Comparison of ENCODE assay signal across 8 mouse cellular contexts in genomic region chr5:137759971-137760412, GRCm38 (mm10). TPM values are rescaled to one million over a fixed set of nuclear protein-coding genes. Genes with fewer than 3 reads are reported as not detected.
A peak's percentile ranks its signal among the peaks of the same experiment; 100 is the strongest.
DNase-seq lines count a peak whose midpoint lies in the region; ATAC-seq and TF ChIP-seq lines count a peak whose summit lies in the region.

No protein-coding gene starts in this region.

- peaks cover 41% of the 10 kb centered on the region for H3K36me3 ChIP-seq in heart, embryonic 14.5 days (ENCODE audit: control insufficient read depth, insufficient read depth, low read length)
- peaks cover 48% of the 10 kb centered on the region for H3K36me3 ChIP-seq in liver, embryonic 13.5 days
- H3K36me3 ChIP-seq in neural tube, embryonic 11.5 days (ENCODE audit: control insufficient read depth, insufficient read depth, low read length), result no peaks in the 10 kb centered on the region
- H3K36me3 ChIP-seq in stomach, postnatal 0 days (ENCODE audit: control insufficient read depth, insufficient read depth, low read length), result peaks cover 18% of the 10 kb centered on the region

- H3K9me3 ChIP-seq in heart, embryonic 14.5 days (ENCODE audit: control insufficient read depth, low read length), result no peaks in the 10 kb centered on the region
- H3K9me3 ChIP-seq in liver, embryonic 13.5 days (replicated peaks), result no peaks in the 10 kb centered on the region
- no peaks in the 10 kb centered on the region for H3K9me3 ChIP-seq in neural tube, embryonic 11.5 days (ENCODE audit: control insufficient read depth, low read length)
- H3K9me3 ChIP-seq in stomach, postnatal 0 days (ENCODE audit: control insufficient read depth, low read length), result no peaks in the 10 kb centered on the region

- peaks cover 14 to 34% of the 10 kb centered on the region in 2 experiments for H3K4me1 ChIP-seq in heart, embryonic 14.5 days (ENCODE audit: control insufficient read depth in 2 of 2, insufficient read depth in 2 of 2, low read length in 2 of 2)
- peaks cover 24% of the 10 kb centered on the region for H3K4me1 ChIP-seq in liver, embryonic 13.5 days (replicated peaks)
- H3K4me1 ChIP-seq in neural tube, embryonic 11.5 days (ENCODE audit: control insufficient read depth, insufficient read depth, low read length), result no peaks in the 10 kb centered on the region
- H3K4me1 ChIP-seq in stomach, postnatal 0 days (replicated peaks; ENCODE audit: control insufficient read depth, insufficient read depth), result no peaks in the 10 kb centered on the region

- TF ChIP-seq POLR2A in brain, embryonic 14.5 days (IDR thresholded peaks at IDR 0.05; ENCODE audit: borderline replicate concordance, extremely low read depth, insufficient read depth, insufficient read length, poor library complexity, severe bottlenecking), result no peak

- 42% methylated on average over 4 of the region's 4 CpGs for WGBS in heart, embryonic 14.5 days
- WGBS in liver, embryonic 13.5 days (ENCODE audit: insufficient replicate concordance), result 41% methylated on average over 4 of the region's 4 CpGs
- 32% methylated on average over 4 of the region's 4 CpGs for WGBS in neural tube, embryonic 11.5 days
- WGBS in stomach, postnatal 0 days, result 30% methylated on average over 4 of the region's 4 CpGs

- no peaks in the 10 kb centered on the region for H3K27me3 ChIP-seq in heart, embryonic 14.5 days (ENCODE audit: control insufficient read depth, insufficient read depth, low read length)
- H3K27me3 ChIP-seq in liver, embryonic 13.5 days, result no peaks in the 10 kb centered on the region
- no peaks in the 10 kb centered on the region for H3K27me3 ChIP-seq in neural tube, embryonic 11.5 days (ENCODE audit: control insufficient read depth, insufficient read depth, low read length)
- H3K27me3 ChIP-seq in stomach, postnatal 0 days (ENCODE audit: control insufficient read depth, insufficient read depth, low read length), result no peaks in the 10 kb centered on the region

- H3K27ac ChIP-seq in heart, embryonic 14.5 days (replicated peaks in 1 of 2; ENCODE audit: control insufficient read depth in 1 of 2, insufficient read depth in 1 of 2, low read depth in 2 of 2, low read length in 2 of 2), result no peak overlapping the region
- no peak overlapping the region for H3K27ac ChIP-seq in liver, embryonic 13.5 days
- H3K27ac ChIP-seq in neural tube, embryonic 11.5 days (ENCODE audit: low read depth, low read length), result no peak overlapping the region
- peak overlapping the region; percentile 65 for H3K27ac ChIP-seq in stomach, postnatal 0 days (replicated peaks)

- H3K4me3 ChIP-seq in heart, embryonic 14.5 days (ENCODE audit: control insufficient read depth in 1 of 2, insufficient read depth in 1 of 2, low read depth in 1 of 2, low read length in 2 of 2), result no peak overlapping the region
- no peak overlapping the region for H3K4me3 ChIP-seq in liver, embryonic 13.5 days (replicated peaks)
- H3K4me3 ChIP-seq in neural tube, embryonic 11.5 days (ENCODE audit: low read depth, low read length), result no peak overlapping the region
- no peak overlapping the region for H3K4me3 ChIP-seq in stomach, postnatal 0 days (ENCODE audit: low read depth, low read length)

- TF ChIP-seq EP300 in stomach, postnatal 0 days (optimal IDR thresholded peaks at IDR 0.05), result no peak

- H3K4me2 ChIP-seq in heart, embryonic 14.5 days (ENCODE audit: low read length), result no peak overlapping the region
- no peak overlapping the region for H3K4me2 ChIP-seq in liver, embryonic 13.5 days
- no peak overlapping the region for H3K4me2 ChIP-seq in neural tube, embryonic 11.5 days (ENCODE audit: low read depth)
- H3K4me2 ChIP-seq in stomach, postnatal 0 days (replicated peaks; ENCODE audit: low read depth), result no peak overlapping the region

- TF ChIP-seq CTCF in brain, embryonic 14.5 days (IDR thresholded peaks at IDR 0.05; ENCODE audit: borderline replicate concordance, extremely low read depth, insufficient read depth, insufficient read length), result peak; percentile 83
- TF ChIP-seq CTCF in stomach, postnatal 0 days (IDR thresholded peaks at IDR 0.05; ENCODE audit: low read depth), result peak; percentile 92

- no peak overlapping the region for H3K9ac ChIP-seq in heart, embryonic 14.5 days (ENCODE audit: low read length)
- 0 out of 2 replicates have a peak overlapping the region, but pooled peaks have one; percentile 4 for H3K9ac ChIP-seq in liver, embryonic 13.5 days
- H3K9ac ChIP-seq in neural tube, embryonic 11.5 days (ENCODE audit: low read length), result no peak overlapping the region
- 0 out of 2 replicates have a peak overlapping the region, but pooled peaks have one; percentile 18 for H3K9ac ChIP-seq in stomach, postnatal 0 days (ENCODE audit: low read length)

- peak; percentile 75 for ATAC-seq in CD4-positive, CD25-positive, alpha-beta regulatory T cell, adult 4 months
- peak; percentile 31 for ATAC-seq in heart, embryonic 14.5 days (ENCODE audit: insufficient number of reproducible peaks, insufficient read depth, low FRiP score, low read depth)
- ATAC-seq in liver, embryonic 13.5 days (ENCODE audit: low read depth), result peak; percentile 74
- ATAC-seq in neural tube, embryonic 11.5 days (ENCODE audit: insufficient read depth, low FRiP score, low TSS enrichment), result peak; percentile 32; the same call in 1 of the 2 replicates
- ATAC-seq in stomach, postnatal 0 days (ENCODE audit: low FRiP score, low TSS enrichment), result peak; percentile 89

- DNase-seq in brain, embryonic 14.5 days (ENCODE audit: low read depth), result peak; percentile 97
- peak; percentile 98 for DNase-seq in fibroblast of lung, adult 2 months (ENCODE audit: low read depth)
- DNase-seq in kidney, postnatal 10 days, result peak; percentile 88
- peak; percentile 75 for DNase-seq in liver, embryonic 13.5 days
- peak; percentile 75 for DNase-seq in neural tube, embryonic 11.5 days (ENCODE audit: low spot score)
- DNase-seq in stomach, postnatal 0 days (ENCODE audit: low spot score), result peak; percentile 89

RNA-seq across cellular contexts. Expression of gene Tsc22d4, which starts 14.5 kb away (rescaled TPM):
- polyA plus RNA-seq in CD4-positive, CD25-positive, alpha-beta regulatory T cell, adult 4 months (2017; shearing (Covaris generic)), result 10 to 100 TPM; 49.6 to 62.4 TPM
- polyA plus RNA-seq in brain, embryonic 14.5 days (2012; rRNA removed), result 51.8 and 53.7 TPM in 2 replicates
- polyA plus RNA-seq in heart, embryonic 14.5 days (2014; fragmentation: Nextera tagmentation; extraction: Ambion mirVana), result 144 and 147 TPM in 2 replicates
- 66.8 and 69.1 TPM in 2 replicates for polyA plus RNA-seq in liver, embryonic 13.5 days (2015; fragmentation: Nextera tagmentation; extraction: Ambion mirVana)
- polyA plus RNA-seq in neural tube, embryonic 11.5 days (2014; fragmentation: Nextera tagmentation; extraction: Ambion mirVana), result 73.9 and 75.6 TPM in 2 replicates
- polyA plus RNA-seq in stomach, postnatal 0 days (2015; fragmentation: Nextera tagmentation; extraction: Ambion mirVana), result 100 and 110 TPM in 2 replicates

RNA-seq across cellular contexts. Expression of gene Nyap1, which starts 18.6 kb away (rescaled TPM):
- under 1 TPM in 1 of 2 experiments, not detected in 1; 0.11 TPM for polyA plus RNA-seq in CD4-positive, CD25-positive, alpha-beta regulatory T cell, adult 4 months (2017; shearing (Covaris generic))
- polyA plus RNA-seq in brain, embryonic 14.5 days (2012; rRNA removed), result 208 and 219 TPM in 2 replicates
- polyA plus RNA-seq in heart, embryonic 14.5 days (2014; fragmentation: Nextera tagmentation; extraction: Ambion mirVana), result 0.57 and 1.00 TPM in 2 replicates
- polyA plus RNA-seq in liver, embryonic 13.5 days (2015; fragmentation: Nextera tagmentation; extraction: Ambion mirVana), result 0.17 and 0.19 TPM in 2 replicates
- 3.8 and 4.4 TPM in 2 replicates for polyA plus RNA-seq in neural tube, embryonic 11.5 days (2014; fragmentation: Nextera tagmentation; extraction: Ambion mirVana)
- polyA plus RNA-seq in stomach, postnatal 0 days (2015; fragmentation: Nextera tagmentation; extraction: Ambion mirVana), result 1.0 TPM in 2 replicates

RNA-seq across cellular contexts. Expression of gene Ppp1r35, which starts 18.7 kb away (rescaled TPM):
- polyA plus RNA-seq in CD4-positive, CD25-positive, alpha-beta regulatory T cell, adult 4 months (2017; shearing (Covaris generic)), result 1 to 10 TPM; 6.9 to 7.0 TPM
- polyA plus RNA-seq in brain, embryonic 14.5 days (2012; rRNA removed), result 47.7 and 81.6 TPM in 2 replicates
- polyA plus RNA-seq in heart, embryonic 14.5 days (2014; fragmentation: Nextera tagmentation; extraction: Ambion mirVana), result 29.8 and 36.7 TPM in 2 replicates
- polyA plus RNA-seq in liver, embryonic 13.5 days (2015; fragmentation: Nextera tagmentation; extraction: Ambion mirVana), result 17.8 and 20.1 TPM in 2 replicates
- polyA plus RNA-seq in neural tube, embryonic 11.5 days (2014; fragmentation: Nextera tagmentation; extraction: Ambion mirVana), result 71.1 and 71.2 TPM in 2 replicates
- polyA plus RNA-seq in stomach, postnatal 0 days (2015; fragmentation: Nextera tagmentation; extraction: Ambion mirVana), result 16.8 and 17.2 TPM in 2 replicates

RNA-seq across cellular contexts. Expression of gene Mepce, which starts 27.5 kb away (rescaled TPM):
- 10 to 100 TPM; 27.5 to 32.3 TPM for polyA plus RNA-seq in CD4-positive, CD25-positive, alpha-beta regulatory T cell, adult 4 months (2017; shearing (Covaris generic))
- polyA plus RNA-seq in brain, embryonic 14.5 days (2012; rRNA removed), result 35.7 and 38.5 TPM in 2 replicates
- polyA plus RNA-seq in heart, embryonic 14.5 days (2014; fragmentation: Nextera tagmentation; extraction: Ambion mirVana), result 7.9 and 9.2 TPM in 2 replicates
- 4.5 and 4.9 TPM in 2 replicates for polyA plus RNA-seq in liver, embryonic 13.5 days (2015; fragmentation: Nextera tagmentation; extraction: Ambion mirVana)
- 10.0 and 10.7 TPM in 2 replicates for polyA plus RNA-seq in neural tube, embryonic 11.5 days (2014; fragmentation: Nextera tagmentation; extraction: Ambion mirVana)
- 5.8 and 6.8 TPM in 2 replicates for polyA plus RNA-seq in stomach, postnatal 0 days (2015; fragmentation: Nextera tagmentation; extraction: Ambion mirVana)

RNA-seq across cellular contexts. Expression of gene Zcwpw1, which starts 27.6 kb away (rescaled TPM):
- 10 to 100 TPM; 15.2 to 24.8 TPM for polyA plus RNA-seq in CD4-positive, CD25-positive, alpha-beta regulatory T cell, adult 4 months (2017; shearing (Covaris generic))
- polyA plus RNA-seq in brain, embryonic 14.5 days (2012; rRNA removed), result 8.1 and 8.2 TPM in 2 replicates
- 7.3 and 7.6 TPM in 2 replicates for polyA plus RNA-seq in heart, embryonic 14.5 days (2014; fragmentation: Nextera tagmentation; extraction: Ambion mirVana)
- polyA plus RNA-seq in liver, embryonic 13.5 days (2015; fragmentation: Nextera tagmentation; extraction: Ambion mirVana), result 3.5 and 4.8 TPM in 2 replicates
- 11.4 and 11.5 TPM in 2 replicates for polyA plus RNA-seq in neural tube, embryonic 11.5 days (2014; fragmentation: Nextera tagmentation; extraction: Ambion mirVana)
- polyA plus RNA-seq in stomach, postnatal 0 days (2015; fragmentation: Nextera tagmentation; extraction: Ambion mirVana), result 2.6 and 2.7 TPM in 2 replicates

Comparison
In these comparisons a context has a peak if more than half of its experiments do, and no peak if none do; other contexts are left out.
1. ATAC-seq: peak in every context shown above with its lines; median percentile 89 in stomach, postnatal 0 days; 75 in CD4-positive, CD25-positive, alpha-beta regulatory T cell, adult 4 months; 74 in liver, embryonic 13.5 days; 32 in neural tube, embryonic 11.5 days; 31 in heart, embryonic 14.5 days.
2. H3K9ac ChIP-seq: peak in liver, embryonic 13.5 days (single experiment) and stomach, postnatal 0 days (single experiment); none in heart, embryonic 14.5 days (single experiment) and neural tube, embryonic 11.5 days (single experiment).
3. RNA of gene Nyap1, which starts 18.6 kb away (polyA plus RNA-seq): 208 to 219 TPM in brain, embryonic 14.5 days; 3.8 to 4.4 TPM in neural tube, embryonic 11.5 days, 1.0 TPM in stomach, postnatal 0 days, 0.57 to 1.00 TPM in heart, embryonic 14.5 days, 0.17 to 0.19 TPM in liver, embryonic 13.5 days and 0.11 TPM in CD4-positive, CD25-positive, alpha-beta regulatory T cell, adult 4 months; every median in the first group is over 10 times any median in the second.
4. Peak in every context shown above with its lines, with median percentiles within 50 percentile points of each other: DNase-seq.